Mouse (Mus musculus): Measurements from ENCODE around the gene CN725425. TPM values are rescaled to one million over a fixed set of nuclear protein-coding genes. Genes with fewer than 3 reads are reported as not detected.

The CN725425 gene
- total and polyA plus RNA-seq, 3 experiments: not detected

DNA sequence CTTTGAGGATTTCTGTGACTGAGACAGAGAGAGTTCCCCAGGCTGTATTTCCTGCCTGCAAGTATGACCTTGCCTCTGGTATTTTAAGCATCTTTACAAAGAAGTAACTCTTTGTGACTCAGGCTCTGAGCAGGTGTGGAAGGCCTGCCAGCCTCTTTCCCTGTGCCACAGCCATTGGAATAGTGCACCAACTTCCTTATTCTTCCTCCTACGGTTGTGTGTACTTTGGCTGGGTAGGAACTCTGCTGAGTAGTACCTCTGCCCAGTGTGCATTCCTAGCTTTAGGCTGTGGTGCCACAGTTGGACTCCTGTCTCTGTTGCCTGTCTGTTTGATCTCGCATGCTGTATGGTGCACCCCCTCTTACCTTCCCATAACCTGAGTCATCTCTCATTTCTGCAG, 56.0 kb downstream of the CN725425 start:
- Histone ChIP-seq H3K4me1 (ENCODE audit: control insufficient read depth in 1 of 2, insufficient read depth in 2 of 2) (no peaks in the 10 kb centered on the region), H3K79me2 (replicated peaks; ENCODE audit: control insufficient read depth, extremely low read depth, insufficient read depth, poor library complexity, severe bottlenecking) (no peaks in the 10 kb centered on the region), H3K4me3 (replicated peaks in 1 of 3; ENCODE audit: low read depth in 2 of 3, low read length in 2 of 3, poor library complexity in 1 of 3) (no peak overlapping the region), H3K4me2 (ENCODE audit: insufficient read depth, low read depth, poor library complexity, severe bottlenecking) (no peak overlapping the region), H3K9ac (ENCODE audit: insufficient read depth, low read depth) (no peak overlapping the region), H3K27ac (ENCODE audit: insufficient read depth, low read depth) (no peak overlapping the region), H3K27me3 (replicated peaks) (no peaks in the 10 kb centered on the region), H3K36me3 (replicated peaks in 1 of 2; ENCODE audit: control insufficient read depth in 1 of 2, insufficient read depth in 1 of 2, low read length in 1 of 2) (no peaks in the 10 kb centered on the region), H3K9me3 (replicated peaks; ENCODE audit: low read length) (peaks cover 67% of the 10 kb centered on the region)
- TF ChIP-seq CHD1 (IDR thresholded peaks at IDR 0.05; ENCODE audit: low read depth, low read length): no peak
- TF ChIP-seq RAD21 (IDR thresholded peaks at IDR 0.05; ENCODE audit: low read depth, low read length): no peak
- TF ChIP-seq SMC3 (IDR thresholded peaks at IDR 0.05; ENCODE audit: low read depth, low read length): no peak
- no peak for TF ChIP-seq PAX5 (IDR thresholded peaks at IDR 0.05; ENCODE audit: low read length)
- in situ Hi-C loops (cut with MboI; ENCODE audit: low pct_ligation_motif_present, low pct_unique_long_range_greater_than_20kb, low sequenced_read_pairs): no loop called here
- DNase-seq (ENCODE audit: extremely low read depth): no peak
- dilution Hi-C loops (cut with MboI; ENCODE audit: extremely low pct_ligation_motif_present, extremely low pct_unique_long_range_greater_than_20kb, low sequenced_read_pairs): no loop called here

DNA sequence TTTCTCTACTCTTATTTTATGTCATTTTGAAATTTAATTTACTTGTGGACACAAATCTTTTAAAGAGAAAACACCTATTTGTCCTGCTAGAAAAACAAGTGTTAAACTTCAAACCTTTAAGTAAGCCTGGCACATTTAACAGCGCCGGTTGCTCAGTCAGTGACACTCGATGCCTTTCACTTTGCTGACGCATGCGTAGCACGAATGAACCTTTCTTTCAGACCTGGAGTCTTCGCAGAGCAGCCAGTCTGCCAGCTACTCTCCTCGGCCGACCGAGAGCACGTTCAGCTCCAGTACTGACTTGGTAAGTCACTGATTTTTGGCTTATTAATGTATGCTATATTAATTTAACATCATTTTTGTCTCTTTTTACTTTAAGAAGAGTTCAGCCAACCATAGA, 57.8 kb downstream of the CN725425 start:
- Histone ChIP-seq H3K27ac (ENCODE audit: insufficient read depth, low read depth) (no peak overlapping the region), H3K4me2 (ENCODE audit: insufficient read depth, low read depth, poor library complexity, severe bottlenecking) (no peak overlapping the region), H3K9ac (ENCODE audit: insufficient read depth, low read depth) (no peak overlapping the region), H3K79me2 (replicated peaks; ENCODE audit: control insufficient read depth, extremely low read depth, insufficient read depth, poor library complexity, severe bottlenecking) (no peaks in the 10 kb centered on the region), H3K27me3 (replicated peaks) (no peaks in the 10 kb centered on the region), H3K4me3 (replicated peaks in 1 of 3; ENCODE audit: low read depth in 2 of 3, low read length in 2 of 3, poor library complexity in 1 of 3) (no peak overlapping the region), H3K4me1 (ENCODE audit: control insufficient read depth in 1 of 2, insufficient read depth in 2 of 2) (no peaks in the 10 kb centered on the region), H3K9me3 (replicated peaks; ENCODE audit: low read length) (peaks cover 64% of the 10 kb centered on the region), H3K36me3 (replicated peaks in 1 of 2; ENCODE audit: control insufficient read depth in 1 of 2, insufficient read depth in 1 of 2, low read length in 1 of 2) (no peaks in the 10 kb centered on the region)
- no peak for DNase-seq (ENCODE audit: extremely low read depth)
- dilution Hi-C loops (cut with MboI; ENCODE audit: extremely low pct_ligation_motif_present, extremely low pct_unique_long_range_greater_than_20kb, low sequenced_read_pairs) (no loop called here), in situ Hi-C loops (cut with MboI; ENCODE audit: low pct_ligation_motif_present, low pct_unique_long_range_greater_than_20kb, low sequenced_read_pairs) (no loop called here)
- TF ChIP-seq ZNF384 (IDR thresholded peaks at IDR 0.05; ENCODE audit: low read depth, low read length) (no peak), TCF12 (IDR thresholded peaks at IDR 0.05; ENCODE audit: low read depth, low read length) (no peak)

DNA sequence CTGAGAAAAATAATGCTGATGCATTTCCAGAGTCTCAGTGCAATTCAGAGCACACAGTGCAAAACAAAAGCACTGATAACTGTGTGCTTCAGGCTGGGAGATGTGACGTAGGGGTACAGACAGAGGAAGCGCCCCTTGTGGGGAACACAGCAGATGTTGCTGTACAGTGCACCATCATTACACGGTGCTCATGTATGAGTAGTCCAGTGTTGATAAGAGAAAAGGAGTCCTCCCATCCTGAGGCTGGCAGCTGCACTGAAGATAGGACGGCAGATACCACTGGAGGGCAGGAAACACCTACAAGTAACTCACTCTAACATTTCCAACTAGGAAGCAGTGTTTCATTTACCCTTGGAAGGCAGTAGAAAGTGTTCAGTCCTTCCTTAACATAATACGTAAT, 61.3 kb downstream of the CN725425 start:
- peaks cover 56% of the 10 kb centered on the region for H3K9me3 ChIP-seq (replicated peaks; ENCODE audit: low read length)
- no peak for DNase-seq (ENCODE audit: extremely low read depth)
- dilution Hi-C loops (cut with MboI; ENCODE audit: extremely low pct_ligation_motif_present, extremely low pct_unique_long_range_greater_than_20kb, low sequenced_read_pairs): no loop called here
- no peaks in the 10 kb centered on the region for H3K27me3 ChIP-seq (replicated peaks)
- H3K79me2 ChIP-seq (replicated peaks; ENCODE audit: control insufficient read depth, extremely low read depth, insufficient read depth, poor library complexity, severe bottlenecking): no peaks in the 10 kb centered on the region
- no peak overlapping the region for H3K27ac ChIP-seq (ENCODE audit: insufficient read depth, low read depth)
- H3K36me3 ChIP-seq (replicated peaks in 1 of 2; ENCODE audit: control insufficient read depth in 1 of 2, insufficient read depth in 1 of 2, low read length in 1 of 2): no peaks in the 10 kb centered on the region
- in situ Hi-C loops (cut with MboI; ENCODE audit: low pct_ligation_motif_present, low pct_unique_long_range_greater_than_20kb, low sequenced_read_pairs): no loop called here
- no peak for TF ChIP-seq SMC3 (IDR thresholded peaks at IDR 0.05; ENCODE audit: low read depth, low read length)
- no peak overlapping the region for H3K4me3 ChIP-seq (replicated peaks in 1 of 3; ENCODE audit: low read depth in 2 of 3, low read length in 2 of 3, poor library complexity in 1 of 3)
- no peak overlapping the region for H3K9ac ChIP-seq (ENCODE audit: insufficient read depth, low read depth)
- no peaks in the 10 kb centered on the region for H3K4me1 ChIP-seq (ENCODE audit: control insufficient read depth in 1 of 2, insufficient read depth in 2 of 2)
- H3K4me2 ChIP-seq (ENCODE audit: insufficient read depth, low read depth, poor library complexity, severe bottlenecking): no peak overlapping the region

DNA sequence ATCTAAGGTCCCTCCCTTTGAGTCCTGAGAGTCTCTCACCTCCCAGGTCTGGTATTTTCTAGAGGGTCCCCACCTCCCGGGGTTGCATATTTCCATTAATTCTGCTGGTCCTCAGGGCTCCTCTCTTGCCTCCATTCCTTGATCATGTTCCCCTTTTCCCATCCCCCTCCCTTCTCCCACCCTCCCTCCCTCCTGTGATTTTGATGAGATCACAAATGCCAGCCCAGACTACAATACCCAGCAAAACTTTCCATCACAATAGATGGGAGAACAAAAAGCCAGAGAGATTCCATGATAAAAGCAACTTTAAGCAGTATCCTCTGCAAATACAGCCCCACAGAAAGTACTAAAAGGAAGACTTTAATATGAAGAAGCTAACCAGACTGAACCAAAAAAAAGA, 64.6 kb downstream of the CN725425 start:
- no peak overlapping the region for H3K27ac ChIP-seq (ENCODE audit: insufficient read depth, low read depth)
- H3K4me3 ChIP-seq (replicated peaks in 1 of 3; ENCODE audit: low read depth in 2 of 3, low read length in 2 of 3, poor library complexity in 1 of 3): no peak overlapping the region
- dilution Hi-C loops (cut with MboI; ENCODE audit: extremely low pct_ligation_motif_present, extremely low pct_unique_long_range_greater_than_20kb, low sequenced_read_pairs) (no loop called here), in situ Hi-C loops (cut with MboI; ENCODE audit: low pct_ligation_motif_present, low pct_unique_long_range_greater_than_20kb, low sequenced_read_pairs) (no loop called here)
- TF ChIP-seq GABPA (IDR thresholded peaks at IDR 0.05; ENCODE audit: insufficient replicate concordance, low read depth, low read length) (no peak), E2F4 (IDR thresholded peaks at IDR 0.05; ENCODE audit: insufficient replicate concordance, low read depth, low read length) (no peak), RCOR1 (conservative IDR thresholded peaks at IDR 0.05; ENCODE audit: low read depth, low read length) (no peak), TCF12 (IDR thresholded peaks at IDR 0.05; ENCODE audit: low read depth, low read length) (no peak), NRF1 (IDR thresholded peaks at IDR 0.05; ENCODE audit: low read depth, low read length) (no peak), ZC3H11A (IDR thresholded peaks at IDR 0.05; ENCODE audit: low read depth, low read length) (no peak)
- H3K9ac ChIP-seq (ENCODE audit: insufficient read depth, low read depth): no peak overlapping the region
- H3K4me1 ChIP-seq (ENCODE audit: control insufficient read depth in 1 of 2, insufficient read depth in 2 of 2): no peaks in the 10 kb centered on the region
- no peaks in the 10 kb centered on the region for H3K27me3 ChIP-seq (replicated peaks)
- H3K79me2 ChIP-seq (replicated peaks; ENCODE audit: control insufficient read depth, extremely low read depth, insufficient read depth, poor library complexity, severe bottlenecking): no peaks in the 10 kb centered on the region
- peaks cover 53% of the 10 kb centered on the region for H3K9me3 ChIP-seq (replicated peaks; ENCODE audit: low read length)
- no peak overlapping the region for H3K4me2 ChIP-seq (ENCODE audit: insufficient read depth, low read depth, poor library complexity, severe bottlenecking)
- H3K36me3 ChIP-seq (replicated peaks in 1 of 2; ENCODE audit: control insufficient read depth in 1 of 2, insufficient read depth in 1 of 2, low read length in 1 of 2): no peaks in the 10 kb centered on the region
- no peak for DNase-seq (ENCODE audit: extremely low read depth)
